Mouse (Mus musculus) c-Kit-positive CD71-positive TER-119-positive erythroid progenitor cells, embryonic 14.5 days (primary cell): ENCODE data around the gene Nfyb.
A peak's percentile ranks its signal among the peaks of the same experiment; 100 is the strongest.

Source experiments
- DNase-seq: peaks from one replicate; pipeline ENCODE4 v3.0.0-alpha.2; 2013; ENCODE audit warnings: low spot score

Nfyb gene

GRCm38 (mm10) chr10:82763840-82764631, at the start of gene Nfyb:
TSS of gene Nfyb (minus strand) at chr10:82764144.
- peak; percentile 93 for DNase-seq

GRCm38 (mm10) chr10:82811855-82812431, 48.0 kb upstream of the Nfyb start:
- peak; percentile 63 for DNase-seq

- DNase-seq = no peak
These were observed 45.4 kb upstream of the Nfyb start for GRCm38 (mm10) chr10:82809352-82809751.

GRCm38 (mm10) chr10:82808891-82809290, 44.9 kb upstream of the Nfyb start:
- no peak for DNase-seq

GRCm38 (mm10) chr10:82808155-82808554, 44.2 kb upstream of the Nfyb start:
- DNase-seq = no peak

GRCm38 (mm10) chr10:82807238-82807637, 43.3 kb upstream of the Nfyb start:
- no peak for DNase-seq

GRCm38 (mm10) chr10:82806414-82806813, 42.5 kb upstream of the Nfyb start:
- DNase-seq = no peak

- DNase-seq = no peak
These were observed 41.2 kb upstream of the Nfyb start for GRCm38 (mm10) chr10:82805111-82805510.

GRCm38 (mm10) chr10:82804396-82804795, 40.5 kb upstream of the Nfyb start:
- DNase-seq = no peak

- no peak for DNase-seq
These were observed 36.1 kb upstream of the Nfyb start for GRCm38 (mm10) chr10:82800094-82800493.

- DNase-seq = no peak
These were observed 34.5 kb upstream of the Nfyb start for GRCm38 (mm10) chr10:82798312-82798933.

- DNase-seq = no peak
These were observed 33.2 kb upstream of the Nfyb start for GRCm38 (mm10) chr10:82797119-82797491.

GRCm38 (mm10) chr10:82796471-82797118, 32.7 kb upstream of the Nfyb start:
- no peak for DNase-seq

GRCm38 (mm10) chr10:82795767-82796166, 31.8 kb upstream of the Nfyb start:
- DNase-seq = no peak

GRCm38 (mm10) chr10:82795071-82795731, 31.3 kb upstream of the Nfyb start:
- no peak for DNase-seq

- DNase-seq = no peak
These were observed 28.4 kb upstream of the Nfyb start for GRCm38 (mm10) chr10:82792311-82792710.

GRCm38 (mm10) chr10:82791713-82792112, 27.8 kb upstream of the Nfyb start:
- no peak for DNase-seq

GRCm38 (mm10) chr10:82790504-82790903, 26.6 kb upstream of the Nfyb start:
- DNase-seq = no peak

GRCm38 (mm10) chr10:82789181-82789580, 25.2 kb upstream of the Nfyb start:
- DNase-seq = no peak

GRCm38 (mm10) chr10:82782472-82782871, 18.5 kb upstream of the Nfyb start:
- DNase-seq = no peak

- no peak for DNase-seq
These were observed 16.9 kb upstream of the Nfyb start for GRCm38 (mm10) chr10:82780816-82781215.

GRCm38 (mm10) chr10:82780322-82780721, 16.4 kb upstream of the Nfyb start:
- no peak for DNase-seq
